Mouse (Mus musculus): ENCODE data around the gene Olfr494. TPM values are rescaled to one million over a fixed set of nuclear protein-coding genes. Genes with fewer than 3 reads are reported as not detected.

Gene Olfr494
- not detected in 2 replicates for polyA plus RNA-seq (2012; rRNA removed)

DNA sequence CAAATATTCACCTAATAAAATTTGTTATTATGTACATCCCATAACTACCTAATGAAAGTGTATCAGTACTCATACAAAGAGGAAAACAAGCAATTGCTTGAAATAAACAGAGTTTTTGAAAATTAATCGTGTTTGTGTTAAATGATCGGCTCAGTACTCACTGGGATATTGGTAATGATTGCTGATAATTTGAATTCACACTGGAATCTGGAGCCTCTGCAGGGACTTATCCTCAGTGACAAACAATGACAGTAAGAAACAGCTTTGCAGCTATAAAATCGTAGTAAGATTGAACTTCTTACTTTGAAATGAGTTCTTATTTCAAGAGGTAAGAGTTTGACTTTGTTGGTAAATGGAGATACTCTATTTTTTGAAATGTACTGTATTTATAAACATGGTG, at the start of gene Olfr494:
Gene Olfr494 (plus strand): TSS at position 301 of the 400 bp plus-strand sequence.

DNA sequence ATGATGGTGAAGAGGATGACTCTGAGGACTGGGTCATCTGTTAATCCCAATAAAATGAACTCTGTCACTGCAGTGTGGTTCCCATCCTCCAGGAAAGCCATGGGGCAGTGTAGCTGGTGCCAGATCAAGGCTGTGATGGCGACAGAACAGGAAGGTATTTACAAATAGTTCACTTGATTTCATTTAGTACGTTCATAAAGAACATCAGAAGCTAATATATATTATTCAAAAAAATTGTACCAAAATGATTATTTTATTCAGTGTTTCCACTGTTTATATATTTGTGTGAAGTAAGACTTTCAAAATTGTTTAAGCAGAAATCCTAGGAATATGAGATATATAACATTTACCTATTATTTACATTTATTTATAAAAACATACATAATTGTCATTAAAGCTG, 41.6 kb upstream of the Olfr494 start, which contains the start of gene Olfr492:
Gene Olfr492 (minus strand): TSS at position 101 of the 400 bp plus-strand sequence.

DNA sequence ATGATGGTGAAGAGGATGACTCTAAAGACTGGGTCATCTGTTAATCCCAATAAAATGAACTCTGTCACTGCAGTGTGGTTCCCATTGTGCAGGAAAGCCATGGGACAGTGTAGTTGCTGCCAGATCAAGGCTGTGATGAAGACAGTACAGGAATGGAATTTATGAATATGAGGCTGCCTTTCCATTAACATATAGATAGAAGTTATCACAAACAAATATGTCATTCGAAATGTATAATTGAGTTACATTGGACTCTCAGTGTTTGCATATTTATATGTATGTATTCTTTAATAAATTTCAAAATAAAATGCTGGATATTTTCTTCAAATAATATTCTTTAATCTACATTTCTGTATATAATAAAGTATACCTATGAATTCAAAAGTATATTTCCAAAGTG, 18.3 kb upstream of the Olfr494 start, which contains the start of gene Olfr493:
Gene Olfr493 (minus strand): TSS at position 101 of the 400 bp plus-strand sequence.

DNA sequence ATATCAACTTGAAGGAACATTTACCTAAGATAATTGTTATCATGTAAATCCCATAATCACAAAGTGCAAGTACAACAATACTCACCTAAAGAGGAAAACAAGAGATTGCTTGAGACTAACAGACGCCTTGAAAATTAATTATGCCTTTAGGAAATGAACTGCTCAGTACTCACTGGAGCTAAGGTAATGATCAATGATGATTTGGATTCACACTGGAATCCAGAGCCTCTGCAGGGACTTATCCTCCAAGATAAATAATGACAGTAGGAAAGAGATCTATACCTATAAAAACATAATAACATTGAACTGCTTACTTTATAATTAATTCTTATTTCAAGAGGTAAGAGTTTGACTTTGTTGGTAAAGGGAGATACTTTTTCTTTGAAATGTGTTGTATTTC, 27.7 kb downstream of the Olfr494 start, which contains the start of gene Olfr495:
Gene Olfr495 (plus strand): TSS at position 301 of the 400 bp plus-strand sequence.

Other genes with a start within 250 kb of the Olfr494 start
- gene Olfr484, start 237.9 kb upstream of the Olfr494 start, polyA plus RNA-seq (2012; rRNA removed) = not detected in 2 replicates
- gene Olfr485, start 205.5 kb upstream of the Olfr494 start, polyA plus RNA-seq (2012; rRNA removed) = not detected in 2 replicates
- gene Olfr486, start 192.6 kb upstream of the Olfr494 start, polyA plus RNA-seq (2012; rRNA removed) = not detected in 2 replicates
- not detected in 2 replicates for gene Olfr487, start 150.7 kb upstream of the Olfr494 start, polyA plus RNA-seq (2012; rRNA removed)
- not detected in 2 replicates for gene Olfr488, start 107.0 kb upstream of the Olfr494 start, polyA plus RNA-seq (2012; rRNA removed)
- gene Olfr490, start 76.4 kb upstream of the Olfr494 start, polyA plus RNA-seq (2012; rRNA removed) = not detected in 2 replicates
- gene Olfr491, start 51.9 kb upstream of the Olfr494 start, polyA plus RNA-seq (2012; rRNA removed) = not detected in 2 replicates
- not detected in 2 replicates for gene Olfr492, start 41.7 kb upstream of the Olfr494 start, polyA plus RNA-seq (2012; rRNA removed)
- not detected in 2 replicates for gene Olfr493, start 18.4 kb upstream of the Olfr494 start, polyA plus RNA-seq (2012; rRNA removed)
- not detected in 2 replicates for gene Olfr495, start 27.8 kb downstream of the Olfr494 start, polyA plus RNA-seq (2012; rRNA removed)
- gene Olfr497, start 55.1 kb downstream of the Olfr494 start, polyA plus RNA-seq (2012; rRNA removed) = not detected in 2 replicates
- gene Olfr498, start 100.0 kb downstream of the Olfr494 start, polyA plus RNA-seq (2012; rRNA removed) = not detected in 2 replicates
- gene Olfr502, start 159.7 kb downstream of the Olfr494 start, polyA plus RNA-seq (2012; rRNA removed) = not detected in 2 replicates
- not detected in 2 replicates for gene Olfr503, start 179.2 kb downstream of the Olfr494 start, polyA plus RNA-seq (2012; rRNA removed)
- gene Olfr504, start 200.5 kb downstream of the Olfr494 start, polyA plus RNA-seq (2012; rRNA removed) = not detected in 2 replicates
- 0.01 TPM in 1 of 2 replicates, not detected in the other for gene Olfr506, start 245.5 kb downstream of the Olfr494 start, polyA plus RNA-seq (2012; rRNA removed)